Mouse (Mus musculus): ENCODE results near the gene Tnrc6b. TPM values are rescaled to one million over a fixed set of nuclear protein-coding genes. Genes with fewer than 3 reads are reported as not detected.
A peak's percentile ranks its signal among the peaks of the same experiment; 100 is the strongest.

Tnrc6b gene
- polyA plus RNA-seq, 1 experiment: 40.0 TPM

DNA sequence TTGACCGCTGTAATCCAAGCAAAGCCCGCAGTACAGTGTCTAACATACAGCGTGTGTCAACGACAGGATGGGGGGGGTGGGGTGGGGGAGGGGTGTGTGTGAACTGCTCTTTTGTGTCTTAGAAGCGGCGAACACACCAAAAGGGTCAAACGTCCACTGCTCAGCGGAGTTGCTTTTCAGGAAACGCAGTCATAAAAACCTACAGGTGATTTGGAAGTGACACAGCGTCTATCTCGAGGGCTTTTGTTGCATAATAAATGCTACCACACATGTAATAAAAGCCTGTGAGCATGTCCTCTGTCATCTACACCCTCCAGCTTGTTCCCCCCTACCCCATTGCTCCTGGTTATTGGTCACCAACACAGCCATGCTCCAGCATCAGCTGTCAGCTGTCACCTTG lies 4.5 kb upstream of the Tnrc6b start:
- no peaks in the 10 kb centered on the region for H3K4me1 ChIP-seq (ENCODE audit: control insufficient read depth, insufficient read depth, low read length)
- H3K9ac ChIP-seq (ENCODE audit: low read depth, poor library complexity, severe bottlenecking): peak overlapping the region; percentile 74
- H3K27ac ChIP-seq (ENCODE audit: insufficient read depth, low read length): no peak overlapping the region
- no peak overlapping the region for H3K4me3 ChIP-seq (ENCODE audit: low read depth, low read length)
- no peaks in the 10 kb centered on the region for H3K36me3 ChIP-seq (ENCODE audit: control insufficient read depth, insufficient read depth, low read length, poor library complexity, severe bottlenecking)
- TF ChIP-seq CTCF (IDR thresholded peaks at IDR 0.05; ENCODE audit: low read depth, low read length): no peak
- TF ChIP-seq EP300 (IDR thresholded peaks at IDR 0.05; ENCODE audit: insufficient read depth, low read depth, low read length): no peak
- TF ChIP-seq POLR2A (IDR thresholded peaks at IDR 0.05; ENCODE audit: insufficient read depth, low read length): no peak
- H3K27me3 ChIP-seq (ENCODE audit: control insufficient read depth, insufficient read depth, low read length, poor library complexity, severe bottlenecking): no peaks in the 10 kb centered on the region
- H3K9me3 ChIP-seq (replicated peaks; ENCODE audit: control insufficient read depth, insufficient read depth, low read length, poor library complexity, severe bottlenecking): no peaks in the 10 kb centered on the region

DNA sequence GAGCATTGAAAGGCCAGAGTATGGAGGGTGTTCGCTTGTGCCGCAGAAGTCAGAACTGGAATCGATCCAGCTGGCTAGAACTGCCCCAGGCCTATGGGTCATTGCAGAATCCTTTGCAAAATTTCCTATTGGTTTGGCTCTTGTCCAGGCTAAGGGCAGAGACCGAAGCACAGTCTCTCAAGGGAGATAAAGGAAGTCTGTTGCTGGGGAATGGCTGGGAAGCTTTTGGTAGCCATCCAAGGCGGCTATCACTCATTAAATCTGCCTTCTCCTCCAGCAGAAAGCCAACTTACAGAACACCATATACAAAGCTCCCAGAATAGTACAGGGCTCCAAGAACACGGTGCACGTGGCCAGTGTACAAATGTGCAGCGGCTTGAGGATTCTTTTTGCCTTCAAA lies 4.0 kb upstream of the Tnrc6b start:
- H3K4me1 ChIP-seq (ENCODE audit: control insufficient read depth, insufficient read depth, low read length): no peaks in the 10 kb centered on the region
- H3K27ac ChIP-seq (ENCODE audit: insufficient read depth, low read length): no peak overlapping the region
- no peaks in the 10 kb centered on the region for H3K27me3 ChIP-seq (ENCODE audit: control insufficient read depth, insufficient read depth, low read length, poor library complexity, severe bottlenecking)
- H3K9ac ChIP-seq (ENCODE audit: low read depth, poor library complexity, severe bottlenecking): no peak overlapping the region
- no peak overlapping the region for H3K4me3 ChIP-seq (ENCODE audit: low read depth, low read length)
- H3K9me3 ChIP-seq (replicated peaks; ENCODE audit: control insufficient read depth, insufficient read depth, low read length, poor library complexity, severe bottlenecking): no peaks in the 10 kb centered on the region
- H3K36me3 ChIP-seq (ENCODE audit: control insufficient read depth, insufficient read depth, low read length, poor library complexity, severe bottlenecking): no peaks in the 10 kb centered on the region
- TF ChIP-seq CTCF (IDR thresholded peaks at IDR 0.05; ENCODE audit: low read depth, low read length): no peak
- no peak for TF ChIP-seq EP300 (IDR thresholded peaks at IDR 0.05; ENCODE audit: insufficient read depth, low read depth, low read length)
- no peak for TF ChIP-seq POLR2A (IDR thresholded peaks at IDR 0.05; ENCODE audit: insufficient read depth, low read length)

DNA sequence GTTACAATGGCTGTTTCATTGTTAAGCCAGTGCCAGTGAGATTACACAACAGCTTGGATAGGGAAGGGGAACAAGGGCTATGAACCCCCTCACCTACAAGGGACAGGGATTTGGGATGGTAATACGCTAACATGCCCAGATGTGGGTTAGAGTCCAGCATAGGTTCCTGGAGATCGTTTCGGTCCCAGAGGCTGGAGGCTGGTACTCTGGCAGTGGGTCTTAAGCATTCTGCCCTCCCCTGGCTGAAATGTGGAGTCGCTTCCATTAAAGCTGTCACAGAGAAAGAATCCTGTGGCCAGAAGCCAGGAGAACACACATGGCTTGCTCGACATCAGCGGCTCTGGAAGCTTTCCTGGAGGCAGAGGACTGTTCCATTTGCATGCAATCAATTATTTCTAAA lies 1.5 kb upstream of the Tnrc6b start:
- Histone ChIP-seq H3K4me1 (ENCODE audit: control insufficient read depth, insufficient read depth, low read length) (no peaks in the 10 kb centered on the region), H3K4me3 (ENCODE audit: low read depth, low read length) (no peak overlapping the region), H3K9ac (ENCODE audit: low read depth, poor library complexity, severe bottlenecking) (no peak overlapping the region), H3K9me3 (replicated peaks; ENCODE audit: control insufficient read depth, insufficient read depth, low read length, poor library complexity, severe bottlenecking) (no peaks in the 10 kb centered on the region), H3K27ac (ENCODE audit: insufficient read depth, low read length) (no peak overlapping the region), H3K36me3 (ENCODE audit: control insufficient read depth, insufficient read depth, low read length, poor library complexity, severe bottlenecking) (no peaks in the 10 kb centered on the region), H3K27me3 (ENCODE audit: control insufficient read depth, insufficient read depth, low read length, poor library complexity, severe bottlenecking) (no peaks in the 10 kb centered on the region)
- TF ChIP-seq CTCF (IDR thresholded peaks at IDR 0.05; ENCODE audit: low read depth, low read length) (no peak), EP300 (IDR thresholded peaks at IDR 0.05; ENCODE audit: insufficient read depth, low read depth, low read length) (no peak), POLR2A (IDR thresholded peaks at IDR 0.05; ENCODE audit: insufficient read depth, low read length) (no peak)

DNA sequence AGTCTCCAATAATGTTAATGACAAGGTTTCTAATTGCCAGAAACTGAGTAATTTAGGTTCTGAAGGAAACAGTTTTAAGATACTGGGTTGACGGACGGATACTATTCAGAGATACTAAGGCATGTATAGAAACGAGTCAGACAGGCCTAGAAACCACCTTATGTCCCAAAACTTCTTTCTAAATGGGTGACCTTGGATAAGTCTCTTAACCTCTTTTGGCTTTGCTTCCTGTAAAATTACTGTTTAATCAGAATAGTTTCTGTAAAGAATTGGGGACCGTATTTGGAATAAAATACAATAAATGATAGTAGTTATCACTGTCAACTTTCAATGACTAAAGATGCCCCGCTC lies 881 bp upstream of the Tnrc6b start:
- TF ChIP-seq EP300 (IDR thresholded peaks at IDR 0.05; ENCODE audit: insufficient read depth, low read depth, low read length) (no peak), POLR2A (IDR thresholded peaks at IDR 0.05; ENCODE audit: insufficient read depth, low read length) (no peak), CTCF (IDR thresholded peaks at IDR 0.05; ENCODE audit: low read depth, low read length) (no peak)
- Histone ChIP-seq H3K27me3 (ENCODE audit: control insufficient read depth, insufficient read depth, low read length, poor library complexity, severe bottlenecking) (no peaks in the 10 kb centered on the region), H3K27ac (ENCODE audit: insufficient read depth, low read length) (no peak overlapping the region), H3K36me3 (ENCODE audit: control insufficient read depth, insufficient read depth, low read length, poor library complexity, severe bottlenecking) (no peaks in the 10 kb centered on the region), H3K9me3 (replicated peaks; ENCODE audit: control insufficient read depth, insufficient read depth, low read length, poor library complexity, severe bottlenecking) (no peaks in the 10 kb centered on the region), H3K4me1 (ENCODE audit: control insufficient read depth, insufficient read depth, low read length) (no peaks in the 10 kb centered on the region), H3K4me3 (ENCODE audit: low read depth, low read length) (no peak overlapping the region), H3K9ac (ENCODE audit: low read depth, poor library complexity, severe bottlenecking) (no peak overlapping the region)

DNA sequence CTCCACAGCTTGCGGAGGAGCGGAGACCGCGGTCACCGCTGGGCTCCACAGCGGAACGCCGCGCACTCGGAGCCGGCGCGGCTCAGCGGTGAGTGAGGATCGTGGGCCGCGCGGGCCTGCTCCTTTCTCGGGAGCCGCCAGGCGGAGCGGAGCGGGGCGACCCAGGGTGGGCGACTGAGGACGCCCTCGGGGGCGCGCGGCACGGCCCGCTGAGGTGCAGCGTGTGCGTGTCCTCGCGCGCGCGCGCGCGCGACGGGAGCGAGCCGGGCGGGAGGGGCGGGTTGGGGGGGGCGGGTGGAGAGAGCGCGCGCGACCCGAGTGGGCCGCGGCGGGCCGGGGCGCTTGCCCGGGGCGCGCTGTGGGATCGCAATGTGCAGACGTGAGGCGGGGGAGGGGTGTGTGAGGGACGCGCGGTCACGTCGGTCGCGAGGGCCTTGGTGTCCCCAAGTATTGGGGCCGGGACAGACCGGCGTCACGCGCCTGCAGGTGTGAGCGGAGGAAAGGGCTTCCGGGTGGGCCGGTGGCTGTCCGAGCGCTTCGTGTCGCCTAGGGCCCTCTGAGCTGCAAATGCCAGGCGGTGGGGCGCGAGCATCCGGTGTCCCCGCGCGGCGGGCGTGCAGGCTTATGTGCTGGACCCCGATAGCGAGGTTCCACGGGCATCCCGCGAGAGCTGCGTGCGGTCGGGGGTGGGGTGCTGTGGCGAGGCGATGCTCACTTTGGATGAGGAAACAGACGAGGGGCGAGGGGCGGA lies 463 bp downstream of the Tnrc6b start:
- H3K27ac ChIP-seq (ENCODE audit: insufficient read depth, low read length): no peak overlapping the region
- TF ChIP-seq POLR2A (IDR thresholded peaks at IDR 0.05; ENCODE audit: insufficient read depth, low read length) (no peak), CTCF (IDR thresholded peaks at IDR 0.05; ENCODE audit: low read depth, low read length) (no peak), EP300 (IDR thresholded peaks at IDR 0.05; ENCODE audit: insufficient read depth, low read depth, low read length) (no peak)
- H3K4me1 ChIP-seq (ENCODE audit: control insufficient read depth, insufficient read depth, low read length): no peaks in the 10 kb centered on the region
- no peaks in the 10 kb centered on the region for H3K36me3 ChIP-seq (ENCODE audit: control insufficient read depth, insufficient read depth, low read length, poor library complexity, severe bottlenecking)
- peak overlapping the region; percentile 78 for H3K9ac ChIP-seq (ENCODE audit: low read depth, poor library complexity, severe bottlenecking)
- H3K4me3 ChIP-seq (ENCODE audit: low read depth, low read length): peak overlapping the region; percentile 87
- no peaks in the 10 kb centered on the region for H3K9me3 ChIP-seq (replicated peaks; ENCODE audit: control insufficient read depth, insufficient read depth, low read length, poor library complexity, severe bottlenecking)
- no peaks in the 10 kb centered on the region for H3K27me3 ChIP-seq (ENCODE audit: control insufficient read depth, insufficient read depth, low read length, poor library complexity, severe bottlenecking)

DNA sequence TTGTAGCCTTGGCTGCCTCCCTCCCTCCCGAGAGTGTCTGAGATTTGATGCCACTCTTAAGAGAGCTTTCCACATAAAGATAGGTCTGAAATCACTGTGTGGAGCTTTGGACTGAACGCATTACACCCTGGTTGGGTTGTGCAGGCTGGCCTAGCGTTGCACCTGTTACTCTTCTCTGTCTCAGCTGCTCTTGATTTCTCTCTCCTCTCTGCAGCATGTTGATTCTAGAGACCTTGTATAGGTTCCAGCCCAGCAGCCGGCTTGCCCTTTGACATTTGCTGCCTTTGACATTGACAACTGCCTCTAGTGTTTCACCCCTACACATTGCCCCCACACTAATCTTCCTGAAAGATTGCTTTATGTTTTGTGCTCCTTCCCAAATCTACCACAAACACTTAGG lies 3.2 kb downstream of the Tnrc6b start:
- no peaks in the 10 kb centered on the region for H3K36me3 ChIP-seq (ENCODE audit: control insufficient read depth, insufficient read depth, low read length, poor library complexity, severe bottlenecking)
- no peaks in the 10 kb centered on the region for H3K27me3 ChIP-seq (ENCODE audit: control insufficient read depth, insufficient read depth, low read length, poor library complexity, severe bottlenecking)
- H3K27ac ChIP-seq (ENCODE audit: insufficient read depth, low read length): no peak overlapping the region
- H3K4me1 ChIP-seq (ENCODE audit: control insufficient read depth, insufficient read depth, low read length): no peaks in the 10 kb centered on the region
- H3K9me3 ChIP-seq (replicated peaks; ENCODE audit: control insufficient read depth, insufficient read depth, low read length, poor library complexity, severe bottlenecking): no peaks in the 10 kb centered on the region
- H3K9ac ChIP-seq (ENCODE audit: low read depth, poor library complexity, severe bottlenecking): no peak overlapping the region
- no peak overlapping the region for H3K4me3 ChIP-seq (ENCODE audit: low read depth, low read length)
- no peak for TF ChIP-seq CTCF (IDR thresholded peaks at IDR 0.05; ENCODE audit: low read depth, low read length)
- no peak for TF ChIP-seq POLR2A (IDR thresholded peaks at IDR 0.05; ENCODE audit: insufficient read depth, low read length)
- TF ChIP-seq EP300 (IDR thresholded peaks at IDR 0.05; ENCODE audit: insufficient read depth, low read depth, low read length): no peak

All from ES-Bruce4 (cell line).